34 mouse cellular contexts compared by ENCODE assay signal in the genomic region with DNA sequence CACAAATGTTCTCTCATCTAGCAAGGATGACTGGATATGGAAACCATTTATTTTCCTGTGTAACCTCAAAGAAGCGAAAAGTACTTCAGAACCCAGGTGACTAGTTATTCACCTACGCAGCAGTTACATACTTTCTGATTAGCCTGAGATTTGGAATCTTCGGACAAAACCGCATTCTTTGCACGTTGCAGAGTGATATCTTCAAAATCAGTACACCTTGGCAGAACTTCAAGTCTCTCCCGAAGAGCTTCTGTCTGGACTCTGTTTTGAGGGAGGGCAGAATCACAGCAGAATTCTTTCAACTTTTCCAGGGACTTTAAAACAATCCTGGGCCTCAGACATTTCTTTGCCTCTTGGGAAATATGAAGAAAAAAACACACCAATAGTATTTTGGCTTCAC. TPM values are rescaled to one million over a fixed set of nuclear protein-coding genes. Genes with fewer than 3 reads are reported as not detected.
"Had no signal": no experiment of that assay in that cellular context is flagged by ENCODE, and none has a peak within 500 bp of the region (broad histone marks: within the 10 kb centered on the region; RNA-seq: fewer than 3 reads in every experiment).

No protein-coding gene starts in this region.

- H3K4me3 ChIP-seq: embryonic facial prominence, embryonic 10.5 days; embryonic facial prominence, embryonic 12.5 days; embryonic facial prominence, embryonic 13.5 days; embryonic facial prominence, embryonic 15.5 days; erythroblast, embryonic 14.5 days; forebrain, embryonic 10.5 days; forebrain, embryonic 12.5 days; forebrain, embryonic 13.5 days; forebrain, embryonic 15.5 days; gastrocnemius, adult 2 months; heart, adult 2 months had no signal

- H3K9me3 ChIP-seq: embryonic facial prominence, embryonic 10.5 days; embryonic facial prominence, embryonic 12.5 days; embryonic facial prominence, embryonic 13.5 days; embryonic facial prominence, embryonic 15.5 days; forebrain, embryonic 10.5 days; forebrain, embryonic 12.5 days; forebrain, embryonic 13.5 days; forebrain, embryonic 15.5 days had no signal

- DNase-seq: cerebellum, adult 9-11 months; cerebellum, postnatal 10 days; cerebellum, postnatal 14 days; cerebellum, postnatal 25 days; cerebellum, postnatal 36 days; embryo, embryonic 11 days; forebrain, postnatal 0 days; gastrocnemius, adult 2 months; gastrocnemius, postnatal 10 days; gastrocnemius, postnatal 14 days; gastrocnemius, postnatal 25 days; gastrocnemius, postnatal 36 days; heart, adult 18-20 months; heart, adult 2 months had no signal

- H3K4me2 ChIP-seq: embryonic facial prominence, embryonic 12.5 days; embryonic facial prominence, embryonic 13.5 days; embryonic facial prominence, embryonic 15.5 days; forebrain, embryonic 12.5 days; forebrain, embryonic 13.5 days; forebrain, embryonic 15.5 days had no signal

- H3K27ac ChIP-seq: embryonic facial prominence, embryonic 10.5 days; embryonic facial prominence, embryonic 12.5 days; embryonic facial prominence, embryonic 13.5 days; embryonic facial prominence, embryonic 15.5 days; forebrain, embryonic 10.5 days; forebrain, embryonic 12.5 days; forebrain, embryonic 13.5 days; forebrain, embryonic 15.5 days; gastrocnemius, adult 2 months; heart, adult 2 months had no signal

- ATAC-seq: forebrain, embryonic 13.5 days; forebrain, embryonic 14.5 days; forebrain, embryonic 15.5 days; forebrain, embryonic 16.5 days; forebrain, postnatal 0 days had no signal

- H3K9ac ChIP-seq: embryonic facial prominence, embryonic 12.5 days; embryonic facial prominence, embryonic 13.5 days; embryonic facial prominence, embryonic 15.5 days; forebrain, embryonic 12.5 days; forebrain, embryonic 13.5 days; forebrain, embryonic 15.5 days; forebrain, postnatal 0 days had no signal

- H3K27me3 ChIP-seq: embryonic facial prominence, embryonic 12.5 days; embryonic facial prominence, embryonic 13.5 days; embryonic facial prominence, embryonic 15.5 days; forebrain, embryonic 12.5 days; forebrain, embryonic 13.5 days; forebrain, embryonic 15.5 days had no signal

RNA-seq across cellular contexts. Expression of gene Gm20379, which starts 45.3 kb away (rescaled TPM):
- total RNA-seq: common myeloid progenitor, adult 5-6 weeks; forebrain, postnatal 0 days; gastrocnemius, adult 18-20 months; gastrocnemius, adult 2 months; gastrocnemius, adult 8-10 months; gastrocnemius, postnatal 10 days; gastrocnemius, postnatal 14 days; gastrocnemius, postnatal 25 days; gastrocnemius, postnatal 36 days; gastrocnemius, postnatal 4 days; granulocyte monocyte progenitor cell, adult 5-6 weeks; heart, adult 18-20 months; heart, adult 2 months; heart, adult 8-10 months had no signal
- polyA plus RNA-seq: cortical plate, adult 2 months; erythroblast, embryonic 14.5 days; frontal cortex, adult 2 months; gonadal fat pad, adult 2 months; heart, adult 2 months had no signal
